Mouse (Mus musculus): ENCODE measurements at regions not wholly inside any gene's neighbourhood (a gene's known extent, or its start where the extent isn't known, plus 50 kb on each side); places are given as distances from the start of the nearest gene placed in this dataset.

DNA sequence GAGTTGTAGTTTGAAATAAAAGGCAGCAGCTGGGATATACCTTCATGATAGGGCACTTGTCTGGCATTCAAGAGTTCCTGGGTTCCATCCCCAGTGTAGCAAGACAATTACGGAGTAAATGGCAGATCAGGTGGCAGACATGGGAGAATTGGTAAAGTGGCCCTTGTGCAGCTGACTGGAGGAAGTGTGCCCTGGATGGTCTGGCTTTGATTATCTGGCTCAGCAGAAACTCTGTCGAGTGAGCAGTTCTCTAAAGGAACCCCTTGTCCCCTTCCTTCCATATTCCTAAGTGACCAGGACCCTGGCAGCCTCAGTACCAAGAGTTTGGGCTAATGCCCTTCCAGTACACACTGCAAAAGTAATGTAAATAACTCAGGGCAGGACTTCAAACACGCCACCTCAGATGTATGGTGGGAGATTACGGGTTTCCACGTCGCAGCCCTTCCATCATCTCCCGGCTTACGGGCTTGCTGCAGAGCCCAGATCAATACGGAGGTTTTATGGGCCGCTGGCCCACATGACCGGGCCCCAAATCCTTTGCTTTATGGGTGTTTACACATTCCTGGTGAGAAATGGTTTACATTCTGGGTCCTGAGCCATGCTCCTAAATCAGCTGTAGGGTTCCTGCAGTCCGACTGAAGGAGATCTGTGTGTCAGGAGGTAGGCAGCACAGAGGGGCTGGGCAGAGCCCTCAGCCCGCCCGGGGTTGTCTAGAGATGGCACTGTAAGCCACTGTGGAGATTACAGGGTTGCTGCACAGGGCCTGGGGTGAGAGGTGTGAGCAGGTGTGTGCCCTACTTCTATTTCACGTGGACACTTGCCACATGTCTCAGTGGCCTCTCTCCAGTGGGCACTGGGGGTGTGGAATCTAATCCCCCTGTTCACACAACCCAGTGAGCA lies 50.4 kb upstream of the Hand1 start:
- TF ChIP-seq CTCF (IDR thresholded peaks at IDR 0.05; ENCODE audit: low read depth) (no peak), EP300 (IDR thresholded peaks at IDR 0.05; ENCODE audit: low read depth) (no peak)
